Mouse (Mus musculus) CH12F3 (cell line): ENCODE measurements around the gene Pigf.

Source experiments
- in situ Hi-C: fragments of 300-500 bp; cut with MboI; formaldehyde crosslinking; loops from 2 replicates; pipeline ENCODE4 v1.14.3; 2020; ENCODE audit warnings: low sequenced_read_pairs

The Pigf gene

GRCm38 (mm10) chr17:87036141-87037073 lies 11.2 kb upstream of the Pigf start:
- in situ Hi-C loops: loop anchor here (25.0 kb wide), 1 partner anchor 526 kb away; no protein-coding TSS in a partner anchor

- in situ Hi-C loops: loop anchor here (25.0 kb wide), 1 partner anchor 538 kb away; no protein-coding TSS in a partner anchor
Measured at GRCm38 (mm10) chr17:87024491-87025242, 539 bp downstream of the Pigf start.

GRCm38 (mm10) chr17:87019692-87020091 lies 5.5 kb downstream of the Pigf start:
- in situ Hi-C loops: no loop called here

GRCm38 (mm10) chr17:87011301-87012019 lies 13.7 kb downstream of the Pigf start:
- in situ Hi-C loops: no loop called here

- in situ Hi-C loops: no loop called here
Measured at GRCm38 (mm10) chr17:87008950-87009349, 16.3 kb downstream of the Pigf start.

- in situ Hi-C loops: no loop called here
Measured at GRCm38 (mm10) chr17:86997323-86997722, 27.9 kb downstream of the Pigf start.

- in situ Hi-C loops: no loop called here
Measured at GRCm38 (mm10) chr17:86991306-86991705, 33.9 kb downstream of the Pigf start.

GRCm38 (mm10) chr17:86988601-86989184 lies 36.5 kb downstream of the Pigf start:
- in situ Hi-C loops: no loop called here

GRCm38 (mm10) chr17:86988161-86988560 lies 37.0 kb downstream of the Pigf start:
- in situ Hi-C loops: no loop called here

- in situ Hi-C loops: no loop called here
Measured at GRCm38 (mm10) chr17:86986449-86987138, 38.6 kb downstream of the Pigf start.

- in situ Hi-C loops: no loop called here
Measured at GRCm38 (mm10) chr17:86982497-86982896, 42.7 kb downstream of the Pigf start.

- in situ Hi-C loops: no loop called here
Measured at GRCm38 (mm10) chr17:86981701-86982100, 43.5 kb downstream of the Pigf start.

GRCm38 (mm10) chr17:86981205-86981604 lies 44.0 kb downstream of the Pigf start:
- in situ Hi-C loops: no loop called here

GRCm38 (mm10) chr17:86978496-86978895 lies 46.7 kb downstream of the Pigf start:
- in situ Hi-C loops: no loop called here

GRCm38 (mm10) chr17:86976387-86976786 lies 48.8 kb downstream of the Pigf start:
- in situ Hi-C loops: no loop called here

GRCm38 (mm10) chr17:86973097-86973496 lies 52.1 kb downstream of the Pigf start:
- in situ Hi-C loops: no loop called here

GRCm38 (mm10) chr17:86971860-86972259 lies 53.3 kb downstream of the Pigf start:
- in situ Hi-C loops: no loop called here

GRCm38 (mm10) chr17:86971036-86971435 lies 54.2 kb downstream of the Pigf start:
- in situ Hi-C loops: no loop called here

GRCm38 (mm10) chr17:86970026-86970750 lies 55.0 kb downstream of the Pigf start:
- in situ Hi-C loops: no loop called here
